Mouse (Mus musculus) kidney, adult 2 months (tissue): ENCODE data around the gene Ap2b1.

ENCODE experiments used
- CTCF ChIP-seq: fragments of 200-500 bp; conservative IDR thresholded peaks from 2 replicates; pipeline ENCODE4 v1.5.1; 2011; ENCODE audit warnings: low read depth, mild to moderate bottlenecking, control low read depth, low read length, moderate library complexity, mixed read lengths; ENCODE audit not compliant: insufficient read depth, insufficient read length
- POLR2A ChIP-seq: fragments of 200-500 bp; IDR thresholded peaks from one replicate; pipeline ENCODE4 v1.6.1; 2011; ENCODE audit warnings: low read depth, low read length, control low read depth

DNA sequence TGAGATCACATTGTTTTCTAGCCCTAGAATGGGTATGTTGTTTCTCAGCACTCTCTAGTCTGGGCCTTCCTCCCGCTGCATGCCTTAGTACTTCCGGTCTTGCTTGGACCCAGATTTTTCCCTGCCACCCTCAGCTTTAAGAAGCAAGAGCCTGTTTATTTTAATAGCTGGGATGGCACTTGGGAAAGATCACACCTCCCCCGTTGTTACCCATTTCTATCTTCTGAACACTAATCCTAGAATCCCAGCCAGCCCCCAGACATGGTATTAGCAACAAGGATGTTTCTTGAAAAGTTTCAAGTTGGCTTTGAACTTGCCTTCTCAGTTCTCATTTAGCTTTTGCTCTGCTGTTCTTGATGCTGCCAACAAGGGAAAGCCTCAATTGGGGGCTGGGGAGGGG lies 107.6 kb downstream of the Ap2b1 start:
- TF ChIP-seq POLR2A = no peak
- no peak for TF ChIP-seq CTCF
